ENCODE assay signal across 22 mouse cellular contexts in genomic region chr5:97204337-97204736, GRCm38 (mm10).
A peak's percentile ranks its signal among the peaks of the same experiment; 100 is the strongest.
DNase-seq lines count a peak whose midpoint lies in the region; ATAC-seq lines count a peak whose summit lies in the region.
"Had no signal": no experiment of that assay in that cellular context is flagged by ENCODE, and none has a peak within 500 bp of the region (broad histone marks: within the 10 kb centered on the region; RNA-seq: fewer than 3 reads in every experiment).

No protein-coding gene starts in this region.

- no peak for DNase-seq in frontal cortex, postnatal 14 days (ENCODE audit: low spot score in 2 of 2)
- DNase-seq in cerebellum, adult 11-12 months: peak; percentile 83
- peak; percentile 88 for DNase-seq in cerebellum, adult 9-11 months
- no peak for DNase-seq in thymus, postnatal 10 days (ENCODE audit: low spot score in 2 of 2)
- no peak for DNase-seq in kidney, adult 8-10 months
- DNase-seq in urinary bladder, adult 18-20 months (ENCODE audit: low spot score in 2 of 2): no peak
- DNase-seq: adrenal gland, adult 8-10 months; forebrain, postnatal 0 days; gastrocnemius, postnatal 14 days; heart, postnatal 36 days; kidney, adult 2 months; kidney, postnatal 10 days; layer of hippocampus, adult 9-11 months; lung, embryonic 14.5 days; lung, postnatal 14 days; midbrain, embryonic 14.5 days; retina, postnatal 1 day; right cerebral cortex, postnatal 14 days; thymus, postnatal 25 days had no signal

- peak; percentile 91 for ATAC-seq in frontal cortex, adult (ENCODE audit: low TSS enrichment)
- ATAC-seq: forebrain, postnatal 0 days; hindbrain, postnatal 0 days; intestine, embryonic 15.5 days had no signal

Comparison
In these comparisons a context has a peak if more than half of its experiments do, and no peak if none do; other contexts are left out.
1. DNase-seq: peak in cerebellum, adult 11-12 months (single experiment) and cerebellum, adult 9-11 months (single experiment); none in frontal cortex, postnatal 14 days (0 of 2), thymus, postnatal 10 days (0 of 2), kidney, adult 8-10 months (0 of 2) and urinary bladder, adult 18-20 months (0 of 2).